Mouse (Mus musculus): ENCODE data around the gene Arvcf. TPM values are rescaled to one million over a fixed set of nuclear protein-coding genes. Genes with fewer than 3 reads are reported as not detected.

The Arvcf gene
- total RNA-seq, 2 experiments from 2014 or later: 0.21 to 1.9 TPM

Other genes with a start within 250 kb of the Arvcf start
- gene Rtn4r, start 220.5 kb upstream of the Arvcf start, total RNA-seq (2014; fragmentation: Nextera tagmentation): 4.5 and 14.7 TPM in 2 replicates
- gene Rtn4r, start 220.5 kb upstream of the Arvcf start, total RNA-seq (2017): 2.7 and 2.9 TPM in 2 replicates
- not detected in 2 replicates for gene Ccdc188, start 130.3 kb upstream of the Arvcf start, total RNA-seq (2014; fragmentation: Nextera tagmentation)
- gene Ccdc188, start 130.3 kb upstream of the Arvcf start, total RNA-seq (2017): not detected in 2 replicates
- 9.7 and 11.4 TPM in 2 replicates for gene Zdhhc8, start 113.0 kb upstream of the Arvcf start, total RNA-seq (2014; fragmentation: Nextera tagmentation)
- gene Zdhhc8, start 113.0 kb upstream of the Arvcf start, total RNA-seq (2017): 2.3 and 3.6 TPM in 2 replicates
- gene Trmt2a, start 99.5 kb upstream of the Arvcf start, total RNA-seq (2014; fragmentation: Nextera tagmentation): 153 and 177 TPM in 2 replicates
- 99.7 and 109 TPM in 2 replicates for gene Trmt2a, start 99.5 kb upstream of the Arvcf start, total RNA-seq (2017)
- gene Ranbp1, start 99.5 kb upstream of the Arvcf start, total RNA-seq (2014; fragmentation: Nextera tagmentation): 485 and 506 TPM in 2 replicates
- gene Ranbp1, start 99.5 kb upstream of the Arvcf start, total RNA-seq (2017): 446 and 556 TPM in 2 replicates
- 2.1 TPM in 1 of 2 replicates, not detected in the other for gene Gm49776, start 89.9 kb upstream of the Arvcf start, total RNA-seq (2014; fragmentation: Nextera tagmentation)
- gene Gm49776, start 89.9 kb upstream of the Arvcf start, total RNA-seq (2017): not detected in 2 replicates
- gene Dgcr8, start 58.9 kb upstream of the Arvcf start, total RNA-seq (2014; fragmentation: Nextera tagmentation): 48.5 and 52.2 TPM in 2 replicates
- 46.3 and 54.4 TPM in 2 replicates for gene Dgcr8, start 58.9 kb upstream of the Arvcf start, total RNA-seq (2017)
- 20.3 and 30.5 TPM in 2 replicates for gene Tango2, start 79 bp upstream of the Arvcf start, total RNA-seq (2014; fragmentation: Nextera tagmentation)
- 5.4 and 8.8 TPM in 2 replicates for gene Tango2, start 79 bp upstream of the Arvcf start, total RNA-seq (2017)
- 13.1 and 28.8 TPM in 2 replicates for gene Txnrd2, start 78.2 kb downstream of the Arvcf start, total RNA-seq (2014; fragmentation: Nextera tagmentation)
- gene Txnrd2, start 78.2 kb downstream of the Arvcf start, total RNA-seq (2017): 8.8 and 9.7 TPM in 2 replicates
- gene Comt, start 78.7 kb downstream of the Arvcf start, total RNA-seq (2014; fragmentation: Nextera tagmentation): 40.4 and 48.4 TPM in 2 replicates
- 34.1 and 34.6 TPM in 2 replicates for gene Comt, start 78.7 kb downstream of the Arvcf start, total RNA-seq (2017)
- 9.5 and 13.8 TPM in 2 replicates for gene Gnb1l, start 150.5 kb downstream of the Arvcf start, total RNA-seq (2014; fragmentation: Nextera tagmentation)
- gene Gnb1l, start 150.5 kb downstream of the Arvcf start, total RNA-seq (2017): 3.3 and 7.5 TPM in 2 replicates
- gene Rtl10, start 150.7 kb downstream of the Arvcf start, total RNA-seq (2014; fragmentation: Nextera tagmentation): 9.0 and 16.0 TPM in 2 replicates
- 0.88 and 2.4 TPM in 2 replicates for gene Rtl10, start 150.7 kb downstream of the Arvcf start, total RNA-seq (2017)
- gene Tbx1, start 242.5 kb downstream of the Arvcf start, total RNA-seq (2014; fragmentation: Nextera tagmentation): not detected in 2 replicates
- gene Tbx1, start 242.5 kb downstream of the Arvcf start, total RNA-seq (2017): not detected in 2 replicates

Data from granulocyte monocyte progenitor cell, adult 5-6 weeks (primary cell).